Mouse (Mus musculus): ENCODE results near the gene Wnt5b. TPM values are rescaled to one million over a fixed set of nuclear protein-coding genes. Genes with fewer than 3 reads are reported as not detected.

Gene Wnt5b
- total RNA-seq, 2 experiments from 2014 or later, result 0.64 to 1.6 TPM

- intact Hi-C loops (cut with DNase I), result no loop called here
- DNase-seq, result no peak
Observed at GRCm38 (mm10) chr6:119399371-119399770, 144.8 kb downstream of the Wnt5b start.

GRCm38 (mm10) chr6:119396309-119396634, 147.9 kb downstream of the Wnt5b start:
- DNase-seq, result peak; percentile 53 to 63
- intact Hi-C loops (cut with DNase I), result no loop called here

GRCm38 (mm10) chr6:119395421-119396308, 148.5 kb downstream of the Wnt5b start:
- intact Hi-C loops (cut with DNase I), result no loop called here
- no peak for DNase-seq

- DNase-seq, result no peak
- intact Hi-C loops (cut with DNase I), result no loop called here
Observed at GRCm38 (mm10) chr6:119392836-119393235, 151.3 kb downstream of the Wnt5b start.

GRCm38 (mm10) chr6:119390728-119391127, 153.4 kb downstream of the Wnt5b start:
- DNase-seq, result no peak
- intact Hi-C loops (cut with DNase I), result no loop called here

GRCm38 (mm10) chr6:119389089-119389488, 155.1 kb downstream of the Wnt5b start:
- no peak for DNase-seq
- intact Hi-C loops (cut with DNase I), result no loop called here

GRCm38 (mm10) chr6:119388650-119389012, 155.5 kb downstream of the Wnt5b start:
- intact Hi-C loops (cut with DNase I), result no loop called here
- peak; percentile 88 to 92 for DNase-seq

GRCm38 (mm10) chr6:119387801-119388649, 156.1 kb downstream of the Wnt5b start:
- intact Hi-C loops (cut with DNase I), result no loop called here

GRCm38 (mm10) chr6:119386821-119387220, 157.3 kb downstream of the Wnt5b start:
- no peak for DNase-seq
- intact Hi-C loops (cut with DNase I), result no loop called here

More at GRCm38 (mm10) chr6:119387801-119388649, 156.1 kb downstream of the Wnt5b start:
- DNase-seq, result peak; percentile 28 to 45

GRCm38 (mm10) chr6:119386421-119386820, 157.7 kb downstream of the Wnt5b start:
- intact Hi-C loops (cut with DNase I), result no loop called here
- DNase-seq, result no peak

GRCm38 (mm10) chr6:119385668-119386067, 158.5 kb downstream of the Wnt5b start:
- intact Hi-C loops (cut with DNase I), result no loop called here

More at GRCm38 (mm10) chr6:119385668-119386067, 158.5 kb downstream of the Wnt5b start:
- no peak for DNase-seq

Other genes with a start within 250 kb of the Wnt5b start
- gene Lrtm2, start 213.6 kb downstream of the Wnt5b start, total RNA-seq (2021), result under 1 TPM; 0.31 to 0.47 TPM
- 10 to 100 TPM; 73.0 to 80.6 TPM for gene Adipor2, start 126.6 kb downstream of the Wnt5b start, total RNA-seq (2021)
- gene Fbxl14, start 64.7 kb downstream of the Wnt5b start, total RNA-seq (2021), result 10 to 100 TPM; 10.3 to 10.7 TPM